16 mouse cellular contexts compared by ENCODE assay signal in the genomic region with DNA sequence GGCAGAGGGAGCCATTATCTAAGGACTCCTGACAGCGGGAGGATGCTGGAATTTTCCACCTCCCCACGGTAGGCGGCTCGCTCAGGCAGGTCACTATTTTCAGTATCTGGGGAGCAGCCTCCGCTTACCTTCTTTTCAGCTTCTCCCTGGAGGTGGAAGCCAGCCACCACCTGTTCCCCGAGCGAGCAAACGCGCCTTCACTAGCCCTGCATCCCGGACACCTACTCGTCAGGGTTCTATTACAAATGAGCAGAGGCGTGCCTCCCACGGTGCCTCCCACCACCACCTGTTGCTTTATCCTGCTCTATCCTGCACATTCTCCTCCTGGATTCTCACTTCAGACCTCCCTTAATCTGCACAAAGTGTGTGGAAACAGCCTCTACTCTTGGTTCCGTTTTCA. TPM values are rescaled to one million over a fixed set of nuclear protein-coding genes. Genes with fewer than 3 reads are reported as not detected.
DNase-seq lines count a peak whose midpoint lies in the region; ATAC-seq and TF ChIP-seq lines count a peak whose summit lies in the region.
"Had no signal": no experiment of that assay in that cellular context is flagged by ENCODE, and none has a peak within 500 bp of the region (broad histone marks: within the 10 kb centered on the region; RNA-seq: fewer than 3 reads in every experiment).

No protein-coding gene starts in this region.

- no peak overlapping the region for H3K27ac ChIP-seq in lung, postnatal 0 days (ENCODE audit: low read length)
- H3K27ac ChIP-seq in midbrain, embryonic 10.5 days (replicated peaks) = no peak overlapping the region
- H3K27ac ChIP-seq: heart, adult 2 months; hindbrain, postnatal 0 days; liver, embryonic 14.5 days had no signal

- no peak for TF ChIP-seq CTCF in lung, postnatal 0 days (IDR thresholded peaks at IDR 0.05)

- no peaks in the 10 kb centered on the region for H3K9me3 ChIP-seq in lung, postnatal 0 days (ENCODE audit: low read length)
- no peaks in the 10 kb centered on the region for H3K9me3 ChIP-seq in midbrain, embryonic 10.5 days (replicated peaks)
- H3K9me3 ChIP-seq: G1E had no signal

- H3K27me3 ChIP-seq in lung, postnatal 0 days (replicated peaks; ENCODE audit: insufficient read depth, low read length) = no peaks in the 10 kb centered on the region
- no peaks in the 10 kb centered on the region for H3K27me3 ChIP-seq in midbrain, embryonic 10.5 days (ENCODE audit: low read depth, poor library complexity, severe bottlenecking)

- peak; percentile 88 for DNase-seq in layer of hippocampus, adult 11-12 months (ENCODE audit: low spot score)
- no peak for DNase-seq in layer of hippocampus, postnatal 10 days (ENCODE audit: low spot score in 2 of 2)
- peak; percentile 68 to 73 for DNase-seq in frontal cortex, postnatal 25 days (ENCODE audit: low spot score in 2 of 2)
- peak; percentile 88 to 94 for DNase-seq in left cerebral cortex, adult 18-20 months (ENCODE audit: low spot score in 2 of 2)
- peak; percentile 90 for DNase-seq in right cerebral cortex, postnatal 25 days
- no peak for DNase-seq in adrenal gland, adult (ENCODE audit: inconsistent age in 2 of 2, low spot score in 1 of 2)
- DNase-seq in lung, postnatal 0 days (ENCODE audit: low spot score) = no peak
- DNase-seq in midbrain, embryonic 10.5 days (ENCODE audit: low spot score) = no peak
- DNase-seq: cerebellum, adult 11-12 months; heart, adult 2 months; kidney, adult 8-10 months; lung, postnatal 14 days had no signal

- H3K4me3 ChIP-seq in lung, postnatal 0 days (ENCODE audit: low read depth, low read length) = no peak overlapping the region
- H3K4me3 ChIP-seq in midbrain, embryonic 10.5 days = no peak overlapping the region
- H3K4me3 ChIP-seq: heart, adult 2 months; myocyte had no signal

- H3K4me1 ChIP-seq in lung, postnatal 0 days (ENCODE audit: insufficient read depth, low read depth, low read length) = peaks cover 2% of the 10 kb centered on the region; the same call in 1 of the 2 replicates
- peaks cover 9% of the 10 kb centered on the region for H3K4me1 ChIP-seq in midbrain, embryonic 10.5 days

- no peak for ATAC-seq in lung, postnatal 0 days
- ATAC-seq: hindbrain, postnatal 0 days had no signal

- no peak overlapping the region for H3K4me2 ChIP-seq in lung, postnatal 0 days (replicated peaks; ENCODE audit: low read depth, low read length)

- WGBS in lung, postnatal 0 days = 76% methylated on average over 14 of the region's 14 CpGs
- 66% methylated on average over 14 of the region's 14 CpGs for WGBS in midbrain, embryonic 10.5 days

- no peak overlapping the region for H3K9ac ChIP-seq in lung, postnatal 0 days (replicated peaks; ENCODE audit: low read depth)
- H3K9ac ChIP-seq: liver, embryonic 14.5 days had no signal

- H3K36me3 ChIP-seq in lung, postnatal 0 days (ENCODE audit: insufficient read depth, low read length) = peaks cover 13% of the 10 kb centered on the region; the same call in 1 of the 2 replicates
- peaks cover 87% of the 10 kb centered on the region for H3K36me3 ChIP-seq in midbrain, embryonic 10.5 days
- H3K36me3 ChIP-seq: G1E had no signal

- no peak for TF ChIP-seq EP300 in lung, postnatal 0 days (IDR thresholded peaks at IDR 0.05)

RNA-seq across cellular contexts. Expression of a gene that starts 20.8 kb away (rescaled TPM):
- 10 to 100 TPM; 20.9 to 32.7 TPM for total RNA-seq in layer of hippocampus, postnatal 10 days (2021)
- 10 to 100 TPM; 23.0 to 27.5 TPM for total RNA-seq in left cerebral cortex, adult 18-20 months (2021)
- polyA plus RNA-seq in lung, postnatal 0 days (2015; fragmentation: Nextera tagmentation; extraction: Ambion mirVana) = 11.7 and 12.8 TPM in 2 replicates
- polyA plus RNA-seq in midbrain, embryonic 10.5 days (2016; fragmentation: Nextera tagmentation; extraction: Ambion mirVana) = 35.1 and 35.5 TPM in 2 replicates

RNA-seq across cellular contexts. Expression of a gene that starts 25.6 kb away (rescaled TPM):
- total RNA-seq in layer of hippocampus, postnatal 10 days (2021) = 10 to 100 TPM; 22.4 to 25.2 TPM
- 10 to 100 TPM; 17.5 to 19.3 TPM for total RNA-seq in left cerebral cortex, adult 18-20 months (2021)
- polyA plus RNA-seq in lung, postnatal 0 days (2015; fragmentation: Nextera tagmentation; extraction: Ambion mirVana) = 31.5 and 32.7 TPM in 2 replicates
- 22.4 and 24.9 TPM in 2 replicates for polyA plus RNA-seq in midbrain, embryonic 10.5 days (2016; fragmentation: Nextera tagmentation; extraction: Ambion mirVana)

RNA-seq across cellular contexts. Expression of a gene that starts 27.4 kb away (rescaled TPM):
- 10 to 100 TPM; 28.9 to 31.0 TPM for total RNA-seq in layer of hippocampus, postnatal 10 days (2021)
- total RNA-seq in left cerebral cortex, adult 18-20 months (2021) = 10 to 100 TPM; 85.1 to 93.3 TPM
- polyA plus RNA-seq in lung, postnatal 0 days (2015; fragmentation: Nextera tagmentation; extraction: Ambion mirVana) = 24.4 and 26.6 TPM in 2 replicates
- 20.2 and 22.7 TPM in 2 replicates for polyA plus RNA-seq in midbrain, embryonic 10.5 days (2016; fragmentation: Nextera tagmentation; extraction: Ambion mirVana)

RNA-seq across cellular contexts. Expression of a gene that starts 36.8 kb away (rescaled TPM):
- total RNA-seq in layer of hippocampus, postnatal 10 days (2021) = 100 to 1,000 TPM in 1 of 2 experiments, 10 to 100 TPM in 1; 95.6 to 113 TPM
- 100 to 1,000 TPM; 103 to 122 TPM for total RNA-seq in left cerebral cortex, adult 18-20 months (2021)
- 478 and 479 TPM in 2 replicates for polyA plus RNA-seq in lung, postnatal 0 days (2015; fragmentation: Nextera tagmentation; extraction: Ambion mirVana)
- 466 and 495 TPM in 2 replicates for polyA plus RNA-seq in midbrain, embryonic 10.5 days (2016; fragmentation: Nextera tagmentation; extraction: Ambion mirVana)

RNA-seq across cellular contexts. Expression of a gene that starts 48.9 kb away (rescaled TPM):
- 10 to 100 TPM; 26.4 to 30.2 TPM for total RNA-seq in layer of hippocampus, postnatal 10 days (2021)
- 10 to 100 TPM; 22.6 to 25.9 TPM for total RNA-seq in left cerebral cortex, adult 18-20 months (2021)
- 6.3 and 6.7 TPM in 2 replicates for polyA plus RNA-seq in lung, postnatal 0 days (2015; fragmentation: Nextera tagmentation; extraction: Ambion mirVana)
- polyA plus RNA-seq in midbrain, embryonic 10.5 days (2016; fragmentation: Nextera tagmentation; extraction: Ambion mirVana) = 18.4 and 19.1 TPM in 2 replicates

Comparison
In these comparisons a context has a peak if more than half of its experiments do, and no peak if none do; other contexts are left out.
1. DNase-seq: peak in layer of hippocampus, adult 11-12 months (single experiment), frontal cortex, postnatal 25 days (2 of 2), left cerebral cortex, adult 18-20 months (2 of 2) and right cerebral cortex, postnatal 25 days (single experiment); none in layer of hippocampus, postnatal 10 days (0 of 2), adrenal gland, adult (0 of 2), lung, postnatal 0 days (single experiment) and midbrain, embryonic 10.5 days (single experiment).